Mouse (Mus musculus) cerebral cortex, adult 2 months (tissue): Measurements from ENCODE around the gene 1700020L24Rik.

Source experiments
- WGBS: fragments of 180-500 bp; shearing (Covaris S2); methylation state at CpG from one replicate; pipeline ENCODE4 v1.1.7; 2018; 5-methylcytosine and 5-hydroxymethylcytosine counted together

Gene 1700020L24Rik

GRCm38 (mm10) chr11:83437377-83437776, at the start of gene 1700020L24Rik:
TSS of gene 1700020L24Rik (plus strand) at chr11:83437677.
- 100% methylated on average over 1 of the region's 1 CpGs for WGBS

GRCm38 (mm10) chr11:83393062-83393461, 44.4 kb upstream of the 1700020L24Rik start:
- WGBS, result 57% methylated on average over 4 of the region's 4 CpGs

GRCm38 (mm10) chr11:83394802-83395439, 42.6 kb upstream of the 1700020L24Rik start:
- 31% methylated on average over 6 of the region's 6 CpGs for WGBS

- WGBS, result 75% methylated on average over 7 of the region's 7 CpGs
These were observed 39.9 kb upstream of the 1700020L24Rik start for GRCm38 (mm10) chr11:83397626-83398025.

- WGBS, result 69% methylated on average over 5 of the region's 5 CpGs
These were observed 38.8 kb upstream of the 1700020L24Rik start for GRCm38 (mm10) chr11:83398724-83399123.

- 66% methylated on average over 7 of the region's 7 CpGs for WGBS
These were observed 33.7 kb upstream of the 1700020L24Rik start for GRCm38 (mm10) chr11:83403787-83404186.

- 41% methylated on average over 3 of the region's 3 CpGs for WGBS
These were observed 31.1 kb upstream of the 1700020L24Rik start for GRCm38 (mm10) chr11:83406391-83406790.

GRCm38 (mm10) chr11:83408242-83408641, 29.2 kb upstream of the 1700020L24Rik start:
- WGBS, result 47% methylated on average over 8 of the region's 8 CpGs

- 2% methylated on average over 37 of the region's 44 CpGs for WGBS
These were observed 28.3 kb upstream of the 1700020L24Rik start, which contains the start of gene Rasl10b for GRCm38 (mm10) chr11:83409087-83409754. TSS of gene Rasl10b (plus strand) at chr11:83409137.

- WGBS, result 3% methylated on average over 39 of the region's 40 CpGs
These were observed 27.6 kb upstream of the 1700020L24Rik start for GRCm38 (mm10) chr11:83409792-83410291.

- 38% methylated on average over 6 of the region's 6 CpGs for WGBS
These were observed 27.0 kb upstream of the 1700020L24Rik start for GRCm38 (mm10) chr11:83410510-83410909.

GRCm38 (mm10) chr11:83417080-83417479, 20.4 kb upstream of the 1700020L24Rik start:
- WGBS, result 34% methylated on average over 5 of the region's 5 CpGs

- WGBS, result 48% methylated on average over 7 of the region's 7 CpGs
These were observed 19.8 kb upstream of the 1700020L24Rik start for GRCm38 (mm10) chr11:83417708-83418107.

GRCm38 (mm10) chr11:83418566-83418965, 18.9 kb upstream of the 1700020L24Rik start:
- 4% methylated on average over 38 of the region's 38 CpGs for WGBS

- WGBS, result 33% methylated on average over 4 of the region's 4 CpGs
These were observed 17.1 kb upstream of the 1700020L24Rik start for GRCm38 (mm10) chr11:83420338-83420737.

GRCm38 (mm10) chr11:83421305-83421704, 16.2 kb upstream of the 1700020L24Rik start:
- 48% methylated on average over 9 of the region's 9 CpGs for WGBS

- 7% methylated on average over 8 of the region's 8 CpGs for WGBS
These were observed 12.8 kb upstream of the 1700020L24Rik start for GRCm38 (mm10) chr11:83424681-83425080.

- WGBS, result 48% methylated on average over 17 of the region's 17 CpGs
These were observed 10.5 kb upstream of the 1700020L24Rik start for GRCm38 (mm10) chr11:83426964-83427363.

- WGBS, result 71% methylated on average over 5 of the region's 5 CpGs
These were observed 8.1 kb upstream of the 1700020L24Rik start, which contains the start of gene Gas2l2 for GRCm38 (mm10) chr11:83429355-83429754. TSS of gene Gas2l2 (minus strand) at chr11:83429455.

- WGBS, result 94% methylated on average over 2 of the region's 2 CpGs
These were observed 4.9 kb upstream of the 1700020L24Rik start for GRCm38 (mm10) chr11:83432533-83432932.

- WGBS, result 24% methylated on average over 11 of the region's 11 CpGs
These were observed 2.1 kb downstream of the 1700020L24Rik start for GRCm38 (mm10) chr11:83439426-83440060.
